Mouse (Mus musculus) embryo, embryonic 10.5 days (tissue): ENCODE results near the gene Ms4a6d.
"Not testable (repeated sequence)": the region's sequence is repeated elsewhere in the genome, so short reads cannot be mapped to it uniquely, and the experiment has no call there.

Experiments used
- DNase-seq: peaks from one replicate; pipeline ENCODE4 v3.0.0-alpha.2; 2015; ENCODE audit warnings: low spot score

Gene Ms4a6d

DNA sequence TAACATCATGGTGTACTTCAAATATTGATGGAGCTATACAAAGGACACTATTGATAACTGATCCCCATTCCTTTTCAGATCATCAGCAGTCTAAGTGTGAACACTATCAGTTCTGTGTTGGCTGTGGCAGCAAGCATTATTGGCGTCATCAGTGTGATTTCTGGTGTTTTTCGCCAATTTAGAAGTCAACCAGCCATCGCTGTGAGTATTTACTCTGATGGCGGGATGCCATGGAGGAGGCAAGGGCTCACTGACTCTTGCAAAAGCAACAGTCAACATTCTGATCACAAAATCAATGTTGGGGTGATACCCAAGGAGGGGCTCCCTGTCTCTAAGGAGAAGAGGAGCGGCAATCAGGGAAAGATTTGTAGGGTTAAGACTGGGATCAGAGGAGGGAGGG, 49.9 kb downstream of the Ms4a6d start:
- no peak for DNase-seq

DNA sequence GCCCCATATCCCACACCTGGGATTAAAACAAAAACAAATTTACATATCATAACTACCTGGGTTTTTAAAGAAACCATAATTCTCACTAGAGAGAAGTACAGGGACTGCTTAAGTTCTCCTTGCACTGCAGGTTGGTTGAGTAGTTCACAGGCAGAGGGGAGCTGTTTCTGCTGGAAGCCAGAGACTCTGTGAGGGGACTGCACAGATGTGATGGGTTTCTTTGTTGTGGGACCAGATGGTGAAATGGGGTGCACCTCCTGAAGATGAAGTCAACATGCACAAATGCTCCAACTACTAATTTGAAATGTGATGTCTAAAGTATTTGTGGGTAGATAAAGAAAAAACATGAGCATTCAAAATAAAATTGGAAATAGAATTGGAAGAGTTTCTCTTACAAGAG, 56.7 kb downstream of the Ms4a6d start:
- no peak for DNase-seq

DNA sequence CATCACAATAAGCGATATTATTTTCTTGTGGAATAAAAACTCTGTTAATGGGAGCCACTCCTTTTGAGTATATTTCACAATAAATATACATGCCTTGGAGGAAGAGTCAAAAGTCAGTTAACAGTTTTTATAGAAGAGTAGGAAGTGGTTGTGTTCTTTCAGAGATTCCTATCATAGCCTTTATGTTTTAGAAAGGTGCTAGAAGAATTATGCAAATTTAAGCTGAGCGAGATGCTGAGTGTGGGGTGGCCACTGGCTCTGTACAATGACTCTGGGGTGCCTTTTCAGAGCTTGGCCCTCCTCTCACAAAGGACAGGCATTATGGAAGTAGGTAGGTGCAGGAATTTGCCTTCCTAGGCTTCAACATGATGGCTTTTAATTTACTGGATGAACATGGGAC, 60.3 kb downstream of the Ms4a6d start:
- not testable (repeated sequence) for DNase-seq

DNA sequence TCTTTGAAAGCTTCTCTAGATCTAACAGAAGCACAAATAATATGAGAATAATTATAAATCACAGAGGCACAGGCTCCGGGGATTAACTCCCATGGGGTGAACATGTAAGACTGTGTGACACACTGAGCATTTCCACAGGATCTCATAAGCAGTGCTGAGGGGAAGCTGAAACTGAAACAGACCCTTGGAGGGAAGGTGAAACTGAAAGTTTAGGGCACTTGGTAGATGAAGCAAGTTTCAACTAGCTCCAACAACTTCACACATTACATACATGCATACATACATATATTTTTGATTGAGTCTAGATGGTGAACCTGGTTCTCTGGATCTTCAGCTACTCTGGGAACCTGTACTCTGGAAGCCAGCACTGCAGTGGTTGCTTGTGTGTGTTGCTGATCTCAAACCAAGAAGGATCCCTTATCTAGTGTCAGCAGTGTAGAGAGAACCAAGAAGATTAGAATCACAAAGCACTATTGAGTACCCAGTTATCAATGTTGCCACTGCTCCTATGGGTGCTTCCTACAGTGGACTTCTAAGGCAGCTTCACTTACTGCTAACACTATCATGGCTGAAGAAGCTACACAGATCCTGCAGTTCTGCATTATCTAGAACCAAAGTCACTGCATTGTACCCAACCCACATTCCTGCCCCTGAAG, 64.4 kb downstream of the Ms4a6d start:
- DNase-seq, result not testable (repeated sequence)

DNA sequence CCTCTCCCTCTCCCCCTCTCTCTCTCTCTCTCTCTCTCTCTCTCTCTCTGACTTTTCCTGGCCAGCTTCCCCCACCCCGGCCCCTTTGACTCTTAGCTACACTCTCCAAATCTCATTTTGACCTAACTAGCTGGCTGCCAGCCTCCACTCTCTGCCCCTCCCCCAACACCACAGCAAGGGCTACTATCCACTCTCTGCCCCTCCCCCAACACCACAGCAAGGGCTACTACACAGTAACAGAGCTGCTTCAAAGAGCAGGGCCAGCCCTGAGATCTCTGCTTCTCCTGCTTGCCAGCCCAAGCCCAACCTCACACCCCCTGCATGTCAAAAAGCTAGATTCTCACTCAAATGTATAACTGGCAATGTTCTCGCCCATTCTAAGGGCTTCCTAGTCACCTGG, 67.3 kb downstream of the Ms4a6d start:
- DNase-seq, result peak; percentile 50
